Mouse (Mus musculus): ENCODE data around the gene Best2. TPM values are rescaled to one million over a fixed set of nuclear protein-coding genes. Genes with fewer than 3 reads are reported as not detected.

The Best2 gene
- polyA plus RNA-seq, 1 experiment from 2014 or later: not detected

- no peaks in the 10 kb centered on the region for H3K9me3 ChIP-seq
- DNase-seq (ENCODE audit: low spot score): no peak
- H3K4me1 ChIP-seq: peaks cover 11% of the 10 kb centered on the region
- no peak overlapping the region for H3K27ac ChIP-seq
- H3K27me3 ChIP-seq (ENCODE audit: insufficient read depth, poor library complexity, severe bottlenecking): peaks cover 85% of the 10 kb centered on the region
- H3K36me3 ChIP-seq: no peaks in the 10 kb centered on the region
- WGBS: 12% methylated on average over 28 of the region's 28 CpGs
- no peak overlapping the region for H3K4me3 ChIP-seq
Measured at GRCm38 (mm10) chr8:85011242-85011641, 3.1 kb downstream of the Best2 start.

GRCm38 (mm10) chr8:85007686-85008085 lies 6.6 kb downstream of the Best2 start:
- H3K4me1 ChIP-seq: peaks cover 5% of the 10 kb centered on the region
- WGBS: 12% methylated on average over 25 of the region's 25 CpGs
- no peak overlapping the region for H3K27ac ChIP-seq
- DNase-seq (ENCODE audit: low spot score): no peak
- no peak overlapping the region for H3K4me3 ChIP-seq
- H3K36me3 ChIP-seq: no peaks in the 10 kb centered on the region
- H3K27me3 ChIP-seq (ENCODE audit: insufficient read depth, poor library complexity, severe bottlenecking): peaks cover 57% of the 10 kb centered on the region
- H3K9me3 ChIP-seq: no peaks in the 10 kb centered on the region

- no peaks in the 10 kb centered on the region for H3K9me3 ChIP-seq
- H3K36me3 ChIP-seq: 0 out of 2 replicates have a peak, but pooled peaks cover 2% of the 10 kb centered on the region
- DNase-seq (ENCODE audit: low spot score): peak; percentile 94
- WGBS: 4% methylated on average over 19 of the region's 19 CpGs
- H3K27ac ChIP-seq: peak overlapping the region; percentile 48; the same call in 1 of the 2 replicates
- H3K4me3 ChIP-seq: peak overlapping the region; percentile 32
- peaks cover 16% of the 10 kb centered on the region for H3K4me1 ChIP-seq
- peaks cover 43% of the 10 kb centered on the region for H3K27me3 ChIP-seq (ENCODE audit: insufficient read depth, poor library complexity, severe bottlenecking)
Measured at GRCm38 (mm10) chr8:84997649-84998295, 16.6 kb downstream of the Best2 start.

GRCm38 (mm10) chr8:84996978-84997377 lies 17.4 kb downstream of the Best2 start:
- Histone ChIP-seq H3K27me3 (ENCODE audit: insufficient read depth, poor library complexity, severe bottlenecking) (peaks cover 43% of the 10 kb centered on the region), H3K4me3 (no peak overlapping the region), H3K27ac (no peak overlapping the region), H3K4me1 (peaks cover 16% of the 10 kb centered on the region), H3K36me3 (0 out of 2 replicates have a peak, but pooled peaks cover 2% of the 10 kb centered on the region), H3K9me3 (no peaks in the 10 kb centered on the region)
- 71% methylated on average over 5 of the region's 5 CpGs for WGBS
- DNase-seq (ENCODE audit: low spot score): no peak

- H3K9me3 ChIP-seq: no peaks in the 10 kb centered on the region
- H3K36me3 ChIP-seq: no peaks in the 10 kb centered on the region
- H3K27ac ChIP-seq: no peak overlapping the region
- H3K4me1 ChIP-seq: peaks cover 23% of the 10 kb centered on the region
- 30% methylated on average over 25 of the region's 25 CpGs for WGBS
- DNase-seq (ENCODE audit: low spot score): no peak
- H3K27me3 ChIP-seq (ENCODE audit: insufficient read depth, poor library complexity, severe bottlenecking): peaks cover 43% of the 10 kb centered on the region
- H3K4me3 ChIP-seq: peak overlapping the region; percentile 36
Measured at GRCm38 (mm10) chr8:84995680-84996079, 18.7 kb downstream of the Best2 start.

GRCm38 (mm10) chr8:84994375-84994774 lies 20.0 kb downstream of the Best2 start:
- Histone ChIP-seq H3K9me3 (no peaks in the 10 kb centered on the region), H3K4me1 (peaks cover 26% of the 10 kb centered on the region), H3K27ac (no peak overlapping the region), H3K27me3 (ENCODE audit: insufficient read depth, poor library complexity, severe bottlenecking) (peaks cover 43% of the 10 kb centered on the region), H3K36me3 (no peaks in the 10 kb centered on the region), H3K4me3 (no peak overlapping the region)
- 88% methylated on average over 9 of the region's 9 CpGs for WGBS
- no peak for DNase-seq (ENCODE audit: low spot score)

GRCm38 (mm10) chr8:84990836-84991235 lies 23.5 kb downstream of the Best2 start:
- no peaks in the 10 kb centered on the region for H3K36me3 ChIP-seq
- DNase-seq (ENCODE audit: low spot score): peak; percentile 90
- WGBS: 1% methylated on average over 15 of the region's 15 CpGs
- H3K27me3 ChIP-seq (ENCODE audit: insufficient read depth, poor library complexity, severe bottlenecking): peaks cover 38% of the 10 kb centered on the region
- peak overlapping the region; percentile 85 for H3K27ac ChIP-seq
- H3K9me3 ChIP-seq: no peaks in the 10 kb centered on the region
- H3K4me3 ChIP-seq: peak overlapping the region; percentile 67
- H3K4me1 ChIP-seq: peaks cover 27% of the 10 kb centered on the region

GRCm38 (mm10) chr8:84990349-84990748 lies 24.0 kb downstream of the Best2 start, which contains the start of gene Hook2:
Gene Hook2 (plus strand): TSS chr8:84990603.
- WGBS: under 1% methylated on average over 28 of the region's 28 CpGs
- Histone ChIP-seq H3K36me3 (no peaks in the 10 kb centered on the region), H3K4me3 (peak within 1 kb of the TSS; percentile 67), H3K4me1 (peaks cover 27% of the 10 kb centered on the region), H3K9me3 (no peaks in the 10 kb centered on the region), H3K27me3 (ENCODE audit: insufficient read depth, poor library complexity, severe bottlenecking) (peaks cover 33% of the 10 kb centered on the region), H3K27ac (peak within 1 kb of the TSS; percentile 85)
- DNase-seq (ENCODE audit: low spot score): peak; percentile 99

- under 1% methylated on average over 15 of the region's 15 CpGs for WGBS
- Histone ChIP-seq H3K27me3 (ENCODE audit: insufficient read depth, poor library complexity, severe bottlenecking) (peaks cover 29% of the 10 kb centered on the region), H3K27ac (peak overlapping the region; percentile 85), H3K4me1 (peaks cover 32% of the 10 kb centered on the region), H3K4me3 (peak overlapping the region; percentile 67), H3K36me3 (no peaks in the 10 kb centered on the region), H3K9me3 (no peaks in the 10 kb centered on the region)
- DNase-seq (ENCODE audit: low spot score): peak; percentile 96
Measured at GRCm38 (mm10) chr8:84989810-84990209, 24.5 kb downstream of the Best2 start.

- 20% methylated on average over 15 of the region's 15 CpGs for WGBS
- H3K27me3 ChIP-seq (ENCODE audit: insufficient read depth, poor library complexity, severe bottlenecking): peaks cover 28% of the 10 kb centered on the region
- no peaks in the 10 kb centered on the region for H3K9me3 ChIP-seq
- H3K4me3 ChIP-seq: peak overlapping the region; percentile 67; the same call in 1 of the 2 replicates
- DNase-seq (ENCODE audit: low spot score): no peak
- peak overlapping the region; percentile 85; the same call in 1 of the 2 replicates for H3K27ac ChIP-seq
- H3K4me1 ChIP-seq: peaks cover 37% of the 10 kb centered on the region
- no peaks in the 10 kb centered on the region for H3K36me3 ChIP-seq
Measured at GRCm38 (mm10) chr8:84989311-84989731, 25.0 kb downstream of the Best2 start.

GRCm38 (mm10) chr8:84987903-84988302 lies 26.4 kb downstream of the Best2 start:
- Histone ChIP-seq H3K4me1 (peaks cover 44% of the 10 kb centered on the region), H3K27me3 (ENCODE audit: insufficient read depth, poor library complexity, severe bottlenecking) (peaks cover 22% of the 10 kb centered on the region), H3K9me3 (no peaks in the 10 kb centered on the region), H3K4me3 (no peak overlapping the region), H3K27ac (no peak overlapping the region), H3K36me3 (no peaks in the 10 kb centered on the region)
- 59% methylated on average over 2 of the region's 2 CpGs for WGBS
- DNase-seq (ENCODE audit: low spot score): no peak

GRCm38 (mm10) chr8:84987388-84987787 lies 26.9 kb downstream of the Best2 start:
- Histone ChIP-seq H3K4me3 (no peak overlapping the region), H3K9me3 (no peaks in the 10 kb centered on the region), H3K4me1 (peaks cover 49% of the 10 kb centered on the region), H3K36me3 (no peaks in the 10 kb centered on the region), H3K27ac (no peak overlapping the region), H3K27me3 (ENCODE audit: insufficient read depth, poor library complexity, severe bottlenecking) (peaks cover 23% of the 10 kb centered on the region)
- no peak for DNase-seq (ENCODE audit: low spot score)
- WGBS: 81% methylated on average over 5 of the region's 5 CpGs

GRCm38 (mm10) chr8:84986379-84986945 lies 27.9 kb downstream of the Best2 start:
- Histone ChIP-seq H3K4me3 (peak overlapping the region; percentile 71), H3K27ac (peak overlapping the region; percentile 91), H3K36me3 (no peaks in the 10 kb centered on the region), H3K4me1 (peaks cover 58% of the 10 kb centered on the region), H3K9me3 (no peaks in the 10 kb centered on the region), H3K27me3 (ENCODE audit: insufficient read depth, poor library complexity, severe bottlenecking) (peaks cover 32% of the 10 kb centered on the region)
- 28% methylated on average over 8 of the region's 8 CpGs for WGBS
- DNase-seq (ENCODE audit: low spot score): no peak
